ENCODE assay signal across 8 mouse cellular contexts in the genomic region with DNA sequence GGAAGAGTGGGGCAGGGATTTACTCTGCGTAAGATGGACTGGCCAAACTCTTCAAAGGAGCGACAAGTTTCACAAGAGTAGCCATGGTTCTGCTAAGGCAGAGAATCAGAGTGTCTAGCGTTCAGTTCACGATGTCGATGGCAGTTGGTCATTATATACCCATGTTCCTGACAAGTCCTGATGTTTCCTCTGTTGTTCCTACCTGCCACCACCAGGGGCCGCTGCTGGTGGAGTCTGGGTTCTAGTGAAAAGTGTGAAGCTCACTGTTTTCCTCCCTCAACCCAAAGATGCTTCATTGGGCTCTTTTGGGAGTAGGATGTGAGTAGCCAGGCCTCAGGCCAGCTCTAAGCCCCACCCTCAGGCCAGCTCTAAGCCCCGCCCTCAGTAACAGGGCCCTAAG. TPM values are rescaled to one million over a fixed set of nuclear protein-coding genes. Genes with fewer than 3 reads are reported as not detected.
DNase-seq lines count a peak whose midpoint lies in the region; ATAC-seq and TF ChIP-seq lines count a peak whose summit lies in the region.
"Had no signal": no experiment of that assay in that cellular context is flagged by ENCODE, and none has a peak within 500 bp of the region (broad histone marks: within the 10 kb centered on the region; RNA-seq: fewer than 3 reads in every experiment).

No protein-coding gene starts in this region.

- no peaks in the 10 kb centered on the region for H3K4me1 ChIP-seq in lung, embryonic 14.5 days (ENCODE audit: insufficient read depth)
- H3K4me1 ChIP-seq in limb, embryonic 11.5 days (ENCODE audit: control insufficient read depth, insufficient read depth, low read length): no peaks in the 10 kb centered on the region
- H3K4me1 ChIP-seq in heart, embryonic 12.5 days (replicated peaks): no peaks in the 10 kb centered on the region

- no peaks in the 10 kb centered on the region for H3K9me3 ChIP-seq in lung, embryonic 14.5 days (ENCODE audit: low read depth, low read length)
- H3K9me3 ChIP-seq in limb, embryonic 11.5 days (ENCODE audit: control insufficient read depth, low read length): no peaks in the 10 kb centered on the region
- no peaks in the 10 kb centered on the region for H3K9me3 ChIP-seq in heart, embryonic 12.5 days (replicated peaks)

- DNase-seq in lung, embryonic 14.5 days: no peak
- DNase-seq in lung, postnatal 14 days: no peak
- DNase-seq in adrenal gland, postnatal 36 days: peak; percentile 13 to 17
- DNase-seq in limb, embryonic 11.5 days (ENCODE audit: low spot score): peak; percentile 51
- DNase-seq in thymus, postnatal 25 days: peak; percentile 48
- no peak for DNase-seq in gastrocnemius, adult 8-10 months (ENCODE audit: low spot score in 2 of 2)

- no peak overlapping the region for H3K4me2 ChIP-seq in lung, embryonic 14.5 days
- H3K4me2 ChIP-seq in limb, embryonic 11.5 days (ENCODE audit: low read depth, severe bottlenecking): no peak overlapping the region
- H3K4me2 ChIP-seq in heart, embryonic 12.5 days: no peak overlapping the region

- no peak overlapping the region for H3K27ac ChIP-seq in lung, embryonic 14.5 days (ENCODE audit: low read depth)
- no peak overlapping the region for H3K27ac ChIP-seq in limb, embryonic 11.5 days (replicated peaks; ENCODE audit: low read depth, low read length)
- no peak overlapping the region for H3K27ac ChIP-seq in heart, embryonic 12.5 days (ENCODE audit: poor library complexity, severe bottlenecking)

- no peaks in the 10 kb centered on the region for H3K36me3 ChIP-seq in lung, embryonic 14.5 days (ENCODE audit: insufficient read depth)
- no peaks in the 10 kb centered on the region for H3K36me3 ChIP-seq in limb, embryonic 11.5 days (ENCODE audit: control insufficient read depth, insufficient read depth, low read length)
- H3K36me3 ChIP-seq in heart, embryonic 12.5 days: no peaks in the 10 kb centered on the region

- TF ChIP-seq CTCF in lung, embryonic 14.5 days (IDR thresholded peaks at IDR 0.05; ENCODE audit: low read depth): peak; percentile 62

- no peak for ATAC-seq in lung, embryonic 14.5 days (ENCODE audit: insufficient read depth)
- ATAC-seq in limb, embryonic 11.5 days (ENCODE audit: insufficient number of reproducible peaks, low FRiP score, low TSS enrichment, low read depth): no peak
- ATAC-seq in heart, embryonic 12.5 days (ENCODE audit: insufficient number of reproducible peaks, low FRiP score): no peak

- no peaks in the 10 kb centered on the region for H3K27me3 ChIP-seq in lung, embryonic 14.5 days (ENCODE audit: insufficient read depth, low read length)
- no peaks in the 10 kb centered on the region for H3K27me3 ChIP-seq in limb, embryonic 11.5 days (ENCODE audit: control insufficient read depth, insufficient read depth, low read length)
- no peaks in the 10 kb centered on the region for H3K27me3 ChIP-seq in heart, embryonic 12.5 days (replicated peaks)

- H3K4me3 ChIP-seq in lung, embryonic 14.5 days (ENCODE audit: low read depth, low read length): no peak overlapping the region
- H3K4me3 ChIP-seq in limb, embryonic 11.5 days (ENCODE audit: low read depth, low read length): no peak overlapping the region
- no peak overlapping the region for H3K4me3 ChIP-seq in heart, embryonic 12.5 days

- 61% methylated on average over 7 of the region's 7 CpGs for WGBS in lung, embryonic 14.5 days
- WGBS in limb, embryonic 11.5 days: 66% methylated on average over 7 of the region's 7 CpGs
- WGBS in heart, embryonic 12.5 days: 59% methylated on average over 7 of the region's 7 CpGs

- no peak overlapping the region for H3K9ac ChIP-seq in lung, embryonic 14.5 days
- H3K9ac ChIP-seq in limb, embryonic 11.5 days (ENCODE audit: low read length): no peak overlapping the region
- H3K9ac ChIP-seq in heart, embryonic 12.5 days: no peak overlapping the region

RNA-seq across cellular contexts. Expression of gene Pdgfra, which starts 33.3 kb away (rescaled TPM):
- polyA plus RNA-seq in lung, embryonic 14.5 days (2014; fragmentation: Nextera tagmentation; extraction: Ambion mirVana): 48.1 and 50.4 TPM in 2 replicates
- 10 to 100 TPM; 33.4 to 48.2 TPM for total RNA-seq in adrenal gland, postnatal 36 days (2021)
- 124 and 138 TPM in 2 replicates for polyA plus RNA-seq in limb, embryonic 11.5 days (2014; fragmentation: Nextera tagmentation; extraction: Ambion mirVana)
- total RNA-seq in gastrocnemius, adult 8-10 months (2022): 10 to 100 TPM in 3 of 4 experiments, 1 to 10 TPM in 1; 7.0 to 18.1 (median 11.2) TPM
- 41.2 and 41.3 TPM in 2 replicates for polyA plus RNA-seq in heart, embryonic 12.5 days (2016; fragmentation: Nextera tagmentation; extraction: Ambion mirVana)

RNA-seq across cellular contexts. Expression of gene Gsx2, which starts 43.4 kb away (rescaled TPM):
- not detected in 2 replicates for polyA plus RNA-seq in lung, embryonic 14.5 days (2014; fragmentation: Nextera tagmentation; extraction: Ambion mirVana)
- total RNA-seq in adrenal gland, postnatal 36 days (2021): not detected
- polyA plus RNA-seq in limb, embryonic 11.5 days (2014; fragmentation: Nextera tagmentation; extraction: Ambion mirVana): not detected in 2 replicates
- total RNA-seq in gastrocnemius, adult 8-10 months (2022): not detected
- polyA plus RNA-seq in heart, embryonic 12.5 days (2016; fragmentation: Nextera tagmentation; extraction: Ambion mirVana): not detected in 2 replicates
- polyA plus RNA-seq: heart, embryonic 14.5 days had no signal

Comparison
In these comparisons a context has a peak if more than half of its experiments do, and no peak if none do; other contexts are left out.
1. DNase-seq: peak in adrenal gland, postnatal 36 days (2 of 2), limb, embryonic 11.5 days (single experiment) and thymus, postnatal 25 days (single experiment); none in lung, embryonic 14.5 days (single experiment), lung, postnatal 14 days (single experiment) and gastrocnemius, adult 8-10 months (0 of 2).